Mouse (Mus musculus) thymus, adult 18-20 months (tissue): Measurements from ENCODE around the gene Actrt2.

ENCODE experiments used
- DNase-seq, 2 experiments: peaks; one replicate each; pipeline ENCODE4 v3.0.0; 2022; ENCODE audit warnings: mixed read lengths in 2 of 2

The Actrt2 gene

DNA sequence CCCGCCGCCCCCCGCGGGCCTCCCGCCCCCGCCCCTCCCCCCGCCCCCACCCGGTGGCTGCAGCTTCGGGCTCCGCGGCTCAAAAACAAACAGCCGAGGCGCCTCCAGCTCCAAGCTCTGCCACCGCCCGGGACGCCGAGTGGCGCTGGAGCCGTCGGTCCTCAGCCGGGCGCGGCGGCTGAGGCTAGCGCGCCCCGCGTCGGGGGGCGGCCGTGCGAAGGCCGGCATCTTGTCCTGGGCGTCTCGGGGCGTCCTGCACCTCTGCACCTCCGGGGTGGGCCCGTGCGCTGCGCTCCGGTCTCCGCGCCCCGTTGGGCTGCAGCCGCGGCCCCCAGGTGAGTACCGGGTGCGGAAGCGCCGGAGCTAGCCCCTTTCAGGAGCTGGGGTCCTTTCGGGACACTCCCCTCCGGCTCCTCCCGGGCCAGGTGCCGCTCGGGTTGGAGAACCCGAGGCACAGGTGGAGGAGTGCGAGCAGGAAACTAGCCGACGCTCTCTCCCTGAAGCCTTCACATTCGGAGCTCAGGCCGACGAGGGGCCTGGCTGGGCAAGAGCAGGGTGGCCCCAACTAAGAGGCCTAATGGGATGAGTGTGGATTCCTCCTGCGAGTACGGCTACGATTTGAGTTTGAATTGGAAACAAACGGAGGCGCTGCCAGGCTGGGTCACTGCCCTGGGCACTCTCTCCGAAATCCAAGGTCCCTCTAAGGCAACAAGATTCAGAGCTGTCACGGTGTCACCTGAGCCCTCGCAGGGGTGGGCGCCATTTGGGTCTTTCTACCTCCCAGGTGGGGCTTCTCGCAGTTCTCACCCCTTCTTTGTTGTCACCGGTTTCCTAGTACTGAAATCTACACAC lies 30.0 kb downstream of the Actrt2 start:
- no peak for DNase-seq

- no peak for DNase-seq
These were observed 30.9 kb downstream of the Actrt2 start, which contains the start of gene Prdm16 for GRCm38 (mm10) chr4:154636721-154637311. Gene Prdm16, minus strand, starts transcription at chr4:154636873.

GRCm38 (mm10) chr4:154636053-154636433 lies 31.6 kb downstream of the Actrt2 start:
- no peak for DNase-seq

- no peak for DNase-seq
These were observed 32.2 kb downstream of the Actrt2 start for GRCm38 (mm10) chr4:154635241-154636052.

GRCm38 (mm10) chr4:154634470-154635240 lies 33.0 kb downstream of the Actrt2 start:
- no peak for DNase-seq

- no peak for DNase-seq
These were observed 33.7 kb downstream of the Actrt2 start for GRCm38 (mm10) chr4:154634001-154634400.

DNA sequence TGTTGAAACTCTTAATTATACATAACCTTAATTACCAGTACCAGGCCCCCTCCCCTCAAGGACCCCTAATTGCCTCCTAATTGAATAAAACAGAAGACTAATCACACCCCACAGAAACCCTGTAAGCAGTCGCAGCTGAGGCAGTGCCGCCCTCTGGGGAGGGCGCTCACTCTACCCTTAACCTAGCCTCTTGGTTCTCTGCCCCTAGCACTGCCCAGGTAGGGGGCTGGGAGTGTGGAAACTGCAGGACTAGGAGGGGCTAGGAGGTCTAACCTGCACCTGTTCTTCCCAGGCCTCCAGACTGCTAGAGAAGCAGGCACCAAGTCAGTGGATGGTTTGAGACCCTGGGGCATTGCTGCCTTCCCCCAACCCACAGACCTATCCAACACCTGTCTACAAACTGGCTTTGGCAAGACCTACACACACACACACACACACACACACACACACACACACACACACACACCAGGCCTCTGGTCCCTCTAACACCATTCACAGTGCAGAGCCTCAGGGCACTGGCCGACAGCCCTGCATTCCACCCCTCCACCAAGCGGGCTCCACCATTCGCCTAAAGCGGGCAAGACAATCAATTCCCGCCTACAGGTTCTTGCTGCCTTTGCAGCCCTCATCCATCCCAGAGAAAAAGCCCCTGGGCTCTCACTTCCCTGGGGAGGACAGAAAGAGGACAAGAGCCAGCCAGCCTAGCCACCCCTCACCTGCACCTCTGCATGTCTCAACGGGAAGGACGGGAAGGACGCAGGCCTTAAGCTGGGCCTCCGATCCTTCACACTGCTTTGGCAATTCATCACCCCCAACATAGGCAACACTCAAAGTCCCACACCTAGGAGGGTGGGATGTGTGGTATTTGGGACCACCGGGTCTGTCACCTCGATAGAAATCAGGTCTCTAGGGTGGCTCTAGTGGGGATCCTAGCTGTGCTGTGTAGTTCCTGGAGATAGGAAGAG lies 34.6 kb downstream of the Actrt2 start:
- no peak for DNase-seq

- no peak for DNase-seq
These were observed 36.9 kb downstream of the Actrt2 start for GRCm38 (mm10) chr4:154630763-154631162.

- no peak for DNase-seq
These were observed 40.1 kb downstream of the Actrt2 start for GRCm38 (mm10) chr4:154627419-154628142.

DNA sequence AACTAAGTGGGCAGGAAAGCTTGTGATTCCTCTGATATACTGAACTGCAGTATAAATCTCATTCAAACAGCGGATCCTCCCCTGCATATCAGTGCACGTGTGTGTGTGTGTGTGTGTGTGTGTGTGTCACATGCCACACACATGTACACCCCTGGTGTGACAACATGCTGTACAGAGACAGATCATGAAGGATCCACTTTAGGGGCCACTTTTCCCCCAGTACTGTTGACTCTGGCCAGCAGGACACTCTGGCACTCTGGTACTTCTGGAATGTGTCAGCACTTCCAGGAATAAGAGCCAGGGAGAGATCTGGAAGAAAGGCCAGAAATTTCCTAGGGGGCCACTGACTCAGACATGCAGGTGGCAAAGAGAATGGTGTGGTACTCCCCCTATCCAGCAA lies 41.4 kb downstream of the Actrt2 start:
- DNase-seq = no peak

DNA sequence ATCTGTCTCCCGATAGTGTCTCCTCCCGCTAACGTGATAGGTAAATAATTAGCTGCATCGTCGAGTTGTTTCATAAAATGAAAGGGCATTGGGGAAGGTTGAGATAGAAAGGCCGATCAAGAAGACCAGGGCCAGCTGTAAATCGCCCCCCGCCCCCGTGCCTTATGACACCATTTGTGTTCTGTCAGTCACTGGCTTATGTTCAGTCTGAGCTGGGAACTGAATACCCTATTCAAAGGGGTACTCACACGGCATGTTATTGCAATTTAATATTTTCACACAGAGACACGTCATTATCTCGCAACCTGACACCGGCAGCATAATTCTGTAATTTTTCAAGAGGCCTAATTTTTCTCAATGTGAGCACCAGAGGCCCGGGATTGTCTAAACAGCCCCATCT lies 42.0 kb downstream of the Actrt2 start:
- DNase-seq = no peak

DNA sequence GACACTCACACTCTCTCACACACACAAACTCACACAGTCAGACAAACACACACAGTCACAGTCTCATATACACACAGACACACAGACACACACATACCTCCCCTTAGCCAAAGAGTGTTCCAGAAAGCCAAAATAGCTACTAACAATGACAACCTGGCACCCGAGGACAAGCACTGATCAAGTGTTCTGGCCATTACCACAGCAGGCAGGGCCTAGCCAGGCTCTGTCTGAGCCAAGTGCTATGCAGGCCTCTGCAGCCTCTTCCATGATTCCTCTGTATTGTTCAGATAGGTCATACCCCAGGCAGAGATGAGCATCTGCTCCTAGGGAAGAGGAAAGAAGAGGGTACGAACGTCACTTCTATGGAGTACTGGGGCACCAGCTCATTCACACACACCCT lies 44.4 kb downstream of the Actrt2 start:
- no peak for DNase-seq

GRCm38 (mm10) chr4:154622521-154622920 lies 45.1 kb downstream of the Actrt2 start:
- DNase-seq = no peak
